In genomic region chr14:31403556-31403955, GRCm38 (mm10) we compare ENCODE assay signal across 12 mouse cellular contexts. TPM values are rescaled to one million over a fixed set of nuclear protein-coding genes. Genes with fewer than 3 reads are reported as not detected.
DNase-seq lines count a peak whose midpoint lies in the region; ATAC-seq and TF ChIP-seq lines count a peak whose summit lies in the region.
"Had no signal": no experiment of that assay in that cellular context is flagged by ENCODE, and none has a peak within 500 bp of the region (broad histone marks: within the 10 kb centered on the region; RNA-seq: fewer than 3 reads in every experiment).

No protein-coding gene starts in this region.

- no peak for TF ChIP-seq CTCF in CH12.LX (conservative IDR thresholded peaks at IDR 0.05 in 1 of 2, IDR thresholded peaks at IDR 0.05 in 1 of 2; ENCODE audit: low read depth in 2 of 2, low read length in 2 of 2)

- no peaks in the 10 kb centered on the region for H3K36me3 ChIP-seq in heart, embryonic 11.5 days (ENCODE audit: control insufficient read depth, insufficient read depth, low read length)
- H3K36me3 ChIP-seq in CH12.LX (replicated peaks in 1 of 2; ENCODE audit: control insufficient read depth in 1 of 2, insufficient read depth in 1 of 2, low read length in 1 of 2): peaks cover 44 to 95% of the 10 kb centered on the region in 2 experiments
- H3K36me3 ChIP-seq in liver, embryonic 12.5 days: no peaks in the 10 kb centered on the region

- WGBS in heart, embryonic 11.5 days (ENCODE audit: insufficient replicate concordance): 25% methylated on average over 9 of the region's 9 CpGs
- 55% methylated on average over 9 of the region's 9 CpGs for WGBS in liver, embryonic 12.5 days (ENCODE audit: insufficient replicate concordance)

- intact Hi-C loops in heart, postnatal 14 days (cut with DNase I): no loop called here

- no peak for TF ChIP-seq POLR2A in CH12.LX (IDR thresholded peaks at IDR 0.05; ENCODE audit: low read depth, low read length)

- no peaks in the 10 kb centered on the region for H3K27me3 ChIP-seq in heart, embryonic 11.5 days (ENCODE audit: control insufficient read depth, insufficient read depth, low read length)
- H3K27me3 ChIP-seq in CH12.LX (replicated peaks): no peaks in the 10 kb centered on the region
- no peaks in the 10 kb centered on the region for H3K27me3 ChIP-seq in liver, embryonic 12.5 days (replicated peaks)
- H3K27me3 ChIP-seq: Patski had no signal

- dilution Hi-C loops in CH12.LX (cut with MboI; ENCODE audit: extremely low pct_ligation_motif_present, extremely low pct_unique_long_range_greater_than_20kb, low sequenced_read_pairs): no loop called here

- no peak for DNase-seq in heart, postnatal 14 days
- no peak for DNase-seq in CH12.LX (ENCODE audit: extremely low read depth)
- peak; percentile 26 for DNase-seq in Muller cell, postnatal 12 days (ENCODE audit: inconsistent ontology term)
- no peak for DNase-seq in lung, postnatal 36 days
- no peak for DNase-seq in left cerebral cortex, adult 11 months (ENCODE audit: low spot score)
- no peak for DNase-seq in thymus, postnatal 25 days
- DNase-seq: thymus, adult 18-20 months had no signal

- no peak for TF ChIP-seq RAD21 in CH12.LX (IDR thresholded peaks at IDR 0.05; ENCODE audit: low read depth, low read length)

- ATAC-seq in heart, embryonic 11.5 days (replicated peaks; ENCODE audit: insufficient number of reproducible peaks, low FRiP score, low TSS enrichment): no peak
- ATAC-seq in liver, embryonic 12.5 days: peak; percentile 13

- TF ChIP-seq EP300 in CH12.LX (IDR thresholded peaks at IDR 0.05; ENCODE audit: low read length): no peak

- no peak overlapping the region for H3K9ac ChIP-seq in heart, embryonic 11.5 days (ENCODE audit: low read depth, low read length)
- H3K9ac ChIP-seq in CH12.LX (ENCODE audit: insufficient read depth, low read depth): no peak overlapping the region
- no peak overlapping the region; the same call in 1 of the 2 replicates for H3K9ac ChIP-seq in liver, embryonic 12.5 days

- no peaks in the 10 kb centered on the region for H3K9me3 ChIP-seq in heart, embryonic 11.5 days (replicated peaks; ENCODE audit: control insufficient read depth, low read length)
- no peaks in the 10 kb centered on the region for H3K9me3 ChIP-seq in CH12.LX (replicated peaks; ENCODE audit: low read length)
- H3K9me3 ChIP-seq in liver, embryonic 12.5 days (replicated peaks): no peaks in the 10 kb centered on the region
- H3K9me3 ChIP-seq: embryonic facial prominence, embryonic 10.5 days had no signal

- H3K79me2 ChIP-seq in CH12.LX (replicated peaks; ENCODE audit: control insufficient read depth, extremely low read depth, insufficient read depth, poor library complexity, severe bottlenecking): peaks cover 53% of the 10 kb centered on the region

- no peak overlapping the region for H3K4me3 ChIP-seq in heart, embryonic 11.5 days (ENCODE audit: low read depth, low read length)
- H3K4me3 ChIP-seq in CH12.LX (replicated peaks in 1 of 3; ENCODE audit: low read depth in 2 of 3, low read length in 2 of 3, poor library complexity in 1 of 3): no peak overlapping the region
- 0 out of 2 replicates have a peak overlapping the region, but pooled peaks have one; percentile 16 for H3K4me3 ChIP-seq in liver, embryonic 12.5 days
- H3K4me3 ChIP-seq: embryonic facial prominence, embryonic 10.5 days had no signal

- H3K4me1 ChIP-seq in heart, embryonic 11.5 days (ENCODE audit: control insufficient read depth, insufficient read depth, low read length): peaks cover 76% of the 10 kb centered on the region
- H3K4me1 ChIP-seq in CH12.LX (ENCODE audit: control insufficient read depth in 1 of 2, insufficient read depth in 2 of 2): peaks cover 71 to 99% of the 10 kb centered on the region in 2 experiments
- H3K4me1 ChIP-seq in liver, embryonic 12.5 days: peaks cover 81% of the 10 kb centered on the region

- in situ Hi-C loops in CH12.LX (cut with MboI; ENCODE audit: low pct_ligation_motif_present, low pct_unique_long_range_greater_than_20kb, low sequenced_read_pairs): no loop called here

- peak overlapping the region; percentile 41 for H3K4me2 ChIP-seq in heart, embryonic 11.5 days
- no peak overlapping the region for H3K4me2 ChIP-seq in CH12.LX (ENCODE audit: insufficient read depth, low read depth, poor library complexity, severe bottlenecking)
- H3K4me2 ChIP-seq in liver, embryonic 12.5 days: peak overlapping the region; percentile 65
- H3K4me2 ChIP-seq: midbrain, embryonic 11.5 days had no signal

- peak overlapping the region; percentile 79; the same call in 1 of the 2 replicates for H3K27ac ChIP-seq in heart, embryonic 11.5 days (ENCODE audit: low read depth, low read length)
- peak overlapping the region; percentile 23; the same call in 1 of the 2 replicates for H3K27ac ChIP-seq in CH12.LX (ENCODE audit: insufficient read depth, low read depth)
- peak overlapping the region; percentile 36 for H3K27ac ChIP-seq in liver, embryonic 12.5 days
- H3K27ac ChIP-seq: embryonic facial prominence, embryonic 10.5 days had no signal

TF ChIP-seq in CH12.LX, 34 proteins besides CTCF, POLR2A, EP300 and RAD21:
- TF ChIP-seq USF1 (IDR thresholded peaks at IDR 0.05; ENCODE audit: low read depth, low read length) (no peak), USF2 (conservative IDR thresholded peaks at IDR 0.05; ENCODE audit: low read depth, low read length) (no peak)

RNA-seq across cellular contexts. Expression of gene Sh3bp5, which starts 32.3 kb away (rescaled TPM):
- 10.9 and 16.8 TPM in 2 replicates for polyA plus RNA-seq in heart, embryonic 11.5 days (2014; fragmentation: Nextera tagmentation; extraction: Ambion mirVana)
- 10 to 100 TPM; 44.4 to 47.3 TPM for total RNA-seq in heart, postnatal 14 days (2021)
- total RNA-seq in CH12.LX (2012; rRNA removed) (50.2 and 64.6 TPM in 2 replicates), CH12.LX (2014; rRNA removed) (53.0 and 57.4 TPM in 2 replicates)
- polyA plus RNA-seq in CH12.LX (2012; ENCODE audit: insufficient read length, low read depth): 158 and 164 TPM in 2 replicates
- 13.8 and 15.1 TPM in 2 replicates for polyA plus RNA-seq in liver, embryonic 12.5 days (2016; fragmentation: Nextera tagmentation; extraction: Ambion mirVana)

Comparison
In these comparisons a context has a peak if more than half of its experiments do, and no peak if none do; other contexts are left out.
1. H3K27ac ChIP-seq: peak in every context shown above with its lines; median percentile 79 in heart, embryonic 11.5 days; 36 in liver, embryonic 12.5 days; 23 in CH12.LX.